Mouse (Mus musculus) urinary bladder, adult 18-20 months (tissue): ENCODE results near the gene Rack1.
A peak's percentile ranks its signal among the peaks of the same experiment; 100 is the strongest.
"Not testable (repeated sequence)": the region's sequence is repeated elsewhere in the genome, so short reads cannot be mapped to it uniquely, and the experiment has no call there.

Source experiments
- DNase-seq, 2 experiments: peaks; one replicate each; pipeline ENCODE4 v3.0.0; 2022; ENCODE audit warnings: low spot score in 2 of 2, mixed read lengths in 2 of 2

Rack1 gene

DNA sequence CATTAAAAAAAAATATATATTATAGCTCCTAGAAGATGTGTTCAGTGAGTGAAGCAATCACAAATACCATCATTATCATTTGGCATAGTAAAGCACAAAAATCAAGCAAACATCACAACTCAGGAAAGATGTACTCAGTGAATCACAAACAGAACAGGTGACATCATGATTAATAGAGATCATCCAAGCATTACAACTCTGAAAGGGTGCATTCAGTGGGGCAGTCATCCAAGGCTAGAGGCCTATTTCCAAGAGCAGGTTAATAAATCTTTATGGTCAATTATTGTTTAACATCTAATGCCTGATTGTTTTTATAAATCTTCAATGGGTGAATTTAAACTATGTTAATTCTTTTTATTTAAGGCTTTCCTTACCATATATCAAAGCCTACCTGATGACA is 40.7 kb downstream of the Rack1 start:
- no peak for DNase-seq

DNA sequence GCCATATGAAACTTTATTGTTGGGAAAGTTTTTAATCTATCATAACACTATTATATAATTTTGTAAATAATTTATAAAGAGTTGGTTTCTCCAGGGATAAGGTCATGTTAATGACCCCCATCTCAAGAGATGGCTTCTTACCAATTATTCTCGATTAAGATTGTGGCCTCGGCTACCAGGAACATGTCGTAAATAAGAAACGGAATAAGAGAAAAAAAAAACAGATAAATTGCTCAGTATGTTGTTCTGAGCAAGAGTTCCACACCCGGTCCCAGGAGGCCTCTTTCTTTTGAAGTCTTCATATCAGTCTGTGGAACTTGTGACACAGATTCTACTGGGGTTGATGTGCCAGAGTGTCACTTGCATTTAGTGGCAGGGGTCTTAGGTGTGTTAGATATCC is 41.1 kb downstream of the Rack1 start:
- no peak for DNase-seq

DNA sequence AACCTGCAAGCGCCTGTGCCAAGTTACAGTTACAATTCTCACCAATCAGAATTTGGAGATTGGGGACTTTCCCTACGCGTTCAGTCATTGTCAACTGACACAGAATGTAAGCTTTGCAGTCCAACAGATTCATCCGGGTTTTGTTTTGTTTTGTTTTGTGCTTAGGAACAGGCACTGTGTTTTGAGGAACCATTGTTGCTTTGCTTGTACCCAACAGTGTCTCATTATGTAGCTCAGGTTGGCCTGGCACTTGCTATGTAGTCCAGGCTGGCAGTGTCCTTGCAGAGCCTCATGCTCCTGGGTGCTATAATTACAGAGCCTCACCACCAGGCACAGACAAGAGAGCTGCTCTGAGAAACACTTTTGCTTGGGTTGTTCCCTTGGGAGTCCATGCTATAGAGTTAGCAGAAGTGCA is 42.3 kb downstream of the Rack1 start:
- DNase-seq = no peak

DNA sequence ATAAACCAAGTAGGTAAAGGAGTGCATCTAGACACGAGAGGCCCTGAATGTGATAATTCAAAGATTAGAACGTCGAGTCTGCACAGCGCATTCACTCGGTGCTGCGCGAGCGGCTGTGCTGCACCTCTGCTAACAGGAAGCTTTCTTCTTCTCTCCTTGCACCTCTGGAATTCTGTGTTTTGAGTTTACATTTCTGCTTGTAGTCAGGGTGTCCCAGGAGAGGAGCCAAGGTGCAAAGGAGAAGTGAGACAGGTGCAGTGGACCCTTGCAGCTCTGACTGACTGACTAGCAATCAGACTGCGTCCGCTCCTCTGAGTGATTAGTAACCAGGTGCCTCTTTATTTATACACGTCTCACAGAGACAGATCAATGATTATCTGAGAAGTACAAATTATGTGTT is 43.1 kb downstream of the Rack1 start:
- DNase-seq = no peak

DNA sequence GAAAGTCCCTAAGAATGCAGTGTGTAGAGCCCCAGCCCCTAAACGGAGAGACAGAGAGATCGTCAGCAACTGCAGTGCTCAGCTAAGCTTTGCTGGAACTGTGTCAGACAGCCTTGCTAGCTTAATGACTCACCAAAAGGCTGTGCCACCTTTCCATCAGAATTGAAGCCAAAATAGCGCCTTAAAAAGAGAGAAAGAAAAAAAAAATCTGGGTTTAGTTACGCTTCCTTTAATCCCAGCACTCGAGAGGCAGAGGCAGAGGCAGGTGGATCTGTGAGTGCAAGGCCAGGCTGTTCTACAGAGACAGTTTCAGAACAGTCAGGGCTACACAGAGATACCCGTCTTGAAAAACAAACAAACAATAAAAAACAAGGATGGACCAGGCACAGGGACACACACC is 44.2 kb downstream of the Rack1 start:
- no peak for DNase-seq

DNA sequence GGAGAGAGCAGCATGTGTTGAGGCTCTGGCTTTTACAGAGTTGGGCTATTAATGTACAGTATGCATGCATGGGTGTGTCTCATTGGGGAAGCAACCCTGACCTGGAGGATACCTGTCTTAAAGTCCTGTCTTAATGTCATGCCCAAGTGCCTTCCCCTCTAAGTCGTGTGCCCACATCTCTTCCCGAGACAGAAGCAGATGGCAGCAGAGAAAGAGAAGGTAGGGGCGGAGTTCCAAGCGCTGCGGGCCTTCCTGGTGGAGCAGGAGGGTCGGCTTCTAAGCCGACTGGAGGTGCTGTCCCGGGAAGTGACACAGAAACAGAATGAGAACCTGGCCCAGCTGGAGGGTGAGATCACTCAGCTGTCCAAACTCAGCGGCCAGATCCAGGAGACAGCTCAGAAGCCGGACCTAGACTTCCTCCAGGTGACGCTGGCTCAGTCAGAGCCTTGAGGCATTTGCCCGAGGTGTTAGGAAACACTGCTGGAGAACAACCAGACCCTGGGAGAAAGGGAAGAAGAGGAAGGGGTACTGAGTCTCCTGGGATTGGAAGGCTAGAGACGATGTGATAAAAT is 45.2 kb downstream of the Rack1 start:
- DNase-seq = no peak

DNA sequence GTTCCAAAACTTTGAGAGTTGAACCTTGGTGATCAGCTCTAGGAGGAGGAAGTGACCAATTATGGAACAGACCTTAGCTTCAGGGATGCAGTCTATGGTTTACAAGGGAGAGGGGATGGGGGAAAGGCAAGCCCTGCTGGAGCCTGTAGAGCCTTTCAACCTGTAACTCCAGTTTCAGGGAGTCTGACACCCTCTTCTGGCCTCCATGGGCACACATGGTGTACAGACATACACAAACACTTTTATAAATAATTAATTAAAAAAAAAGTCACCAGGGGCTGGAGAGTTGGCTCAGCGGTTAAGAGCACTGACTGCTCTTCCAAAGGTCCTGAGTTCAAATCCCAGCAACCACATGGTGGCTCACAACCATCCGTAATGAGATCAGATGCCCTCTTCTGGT is 46.2 kb downstream of the Rack1 start:
- DNase-seq = not testable (repeated sequence)

DNA sequence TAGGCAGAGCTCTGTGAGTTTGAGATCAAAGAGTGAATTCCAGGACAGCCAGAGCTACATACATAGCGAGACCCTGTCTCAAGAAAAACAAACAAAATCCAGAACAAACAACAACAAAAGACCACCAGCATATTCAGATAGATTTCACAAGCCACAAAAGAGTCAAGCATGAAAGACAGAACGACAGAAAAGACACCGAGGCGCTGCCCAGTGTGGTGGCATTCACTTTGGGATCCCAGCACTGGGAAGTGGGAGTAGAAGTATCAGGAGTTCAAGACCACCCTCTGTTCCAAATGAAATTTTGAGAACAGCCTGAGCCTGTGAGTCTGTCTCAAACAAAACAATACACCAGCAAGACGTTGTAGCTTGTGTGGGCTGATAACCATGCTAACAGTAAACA is 46.7 kb downstream of the Rack1 start:
- no peak for DNase-seq

DNA sequence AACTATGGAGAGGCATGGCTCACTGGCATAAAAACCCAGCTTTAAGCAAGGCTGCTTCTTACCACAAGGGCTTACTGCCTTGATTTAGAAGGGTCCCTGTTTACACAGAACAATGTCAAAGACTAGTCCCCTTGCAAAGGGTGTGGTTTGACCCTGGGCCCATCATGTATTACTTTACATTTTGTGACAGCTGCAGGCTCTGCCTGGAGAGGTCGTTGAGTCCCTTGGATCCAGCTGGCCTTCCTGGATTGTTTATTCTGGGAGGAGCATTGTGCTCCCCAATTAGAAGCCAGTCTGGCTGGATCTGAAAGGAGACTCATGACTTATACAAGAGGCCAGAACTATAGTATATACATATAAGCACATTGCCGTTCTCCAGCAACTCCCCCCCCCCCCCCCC is 50.1 kb downstream of the Rack1 start:
- DNase-seq = no peak

DNA sequence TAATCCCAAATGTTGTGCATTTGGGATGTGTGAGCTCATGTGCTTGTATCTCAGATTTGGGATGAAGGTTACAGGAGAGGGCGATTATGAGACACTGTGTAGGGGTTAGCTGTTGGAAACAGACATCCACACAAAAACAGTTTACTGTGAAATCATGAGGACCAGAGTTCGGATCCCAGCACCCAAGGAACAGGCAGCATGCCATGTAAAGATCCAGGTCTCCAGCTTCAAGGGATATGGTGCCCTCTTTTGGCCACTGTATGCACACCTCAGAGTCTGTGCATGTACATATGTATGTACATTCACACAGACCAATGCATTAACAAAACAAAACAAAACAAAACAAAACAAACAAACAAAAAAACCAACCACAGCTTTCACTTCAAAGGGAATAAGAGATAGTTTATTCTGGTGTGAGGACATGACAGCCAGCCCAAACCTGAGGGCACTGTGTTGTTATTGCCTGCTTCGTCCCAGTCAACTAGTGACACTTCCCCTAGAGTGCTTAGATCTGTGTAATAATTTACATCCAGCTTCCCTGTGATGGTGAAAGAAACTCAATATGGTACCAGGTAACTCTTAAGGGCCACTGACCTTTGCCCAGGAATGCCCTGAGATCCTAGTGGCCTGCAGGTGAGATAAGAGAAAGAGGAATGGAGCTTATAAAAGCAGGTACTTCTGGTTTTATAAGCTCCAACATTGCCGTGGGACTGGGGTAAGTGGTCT is 51.3 kb downstream of the Rack1 start:
- DNase-seq = no peak

DNA sequence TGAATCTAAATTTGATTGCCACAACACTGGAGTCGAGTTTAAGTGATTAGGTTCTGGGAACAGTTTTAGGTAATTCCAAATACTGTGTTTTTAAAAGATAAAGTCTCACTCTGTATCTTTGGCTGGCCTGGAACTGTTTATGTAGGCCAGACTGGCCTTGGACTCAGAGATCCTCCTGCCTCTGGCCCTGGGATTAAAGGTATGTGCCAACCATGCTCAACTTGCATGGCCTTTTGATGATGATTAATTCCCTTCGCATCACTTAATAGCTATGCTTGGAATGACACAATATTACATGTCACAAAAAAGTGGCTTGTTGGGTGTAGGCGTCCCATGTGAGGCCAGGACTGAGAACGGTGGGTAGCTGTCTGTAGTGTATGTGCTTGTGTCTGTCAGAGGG is 52.1 kb downstream of the Rack1 start:
- DNase-seq = no peak

DNA sequence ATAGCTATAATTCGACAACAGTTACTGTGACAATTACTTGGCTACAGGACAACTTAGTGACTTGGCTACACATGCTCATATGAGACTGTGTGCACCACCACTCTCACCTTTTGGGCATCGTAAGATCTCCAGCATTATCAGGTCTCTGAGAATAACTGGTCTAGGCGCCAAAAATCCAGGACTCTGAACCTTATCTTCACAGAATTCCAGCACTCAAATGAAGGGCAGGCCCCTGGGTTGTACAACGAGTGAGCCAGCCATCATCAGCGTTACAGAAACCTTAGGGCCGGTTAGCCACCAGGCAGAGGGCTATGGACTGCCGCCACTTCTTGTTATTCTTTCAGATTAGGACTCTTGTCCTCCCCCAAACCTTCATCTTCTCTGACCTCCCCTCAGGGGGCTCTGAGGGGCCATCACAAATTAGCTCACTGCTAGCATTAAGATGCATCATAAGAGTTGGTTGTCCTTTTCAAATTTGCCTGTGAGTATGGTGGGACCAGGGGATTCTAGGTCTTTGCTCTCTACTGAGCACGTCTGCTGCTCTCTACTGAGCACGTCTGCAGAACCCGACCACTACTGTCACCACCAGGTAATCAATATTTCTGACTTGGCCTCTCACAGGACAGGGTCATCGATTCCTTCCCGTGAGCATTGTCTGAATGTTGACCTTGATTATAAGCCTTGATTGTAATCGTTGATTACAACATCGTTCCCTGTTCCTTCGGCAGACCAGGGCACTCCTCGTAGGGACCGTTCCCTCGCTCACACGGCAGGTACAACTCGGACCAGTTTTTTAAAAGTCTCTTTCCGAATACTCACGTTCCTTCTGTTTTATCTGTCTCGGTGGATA is 52.7 kb downstream of the Rack1 start:
- DNase-seq = no peak

DNA sequence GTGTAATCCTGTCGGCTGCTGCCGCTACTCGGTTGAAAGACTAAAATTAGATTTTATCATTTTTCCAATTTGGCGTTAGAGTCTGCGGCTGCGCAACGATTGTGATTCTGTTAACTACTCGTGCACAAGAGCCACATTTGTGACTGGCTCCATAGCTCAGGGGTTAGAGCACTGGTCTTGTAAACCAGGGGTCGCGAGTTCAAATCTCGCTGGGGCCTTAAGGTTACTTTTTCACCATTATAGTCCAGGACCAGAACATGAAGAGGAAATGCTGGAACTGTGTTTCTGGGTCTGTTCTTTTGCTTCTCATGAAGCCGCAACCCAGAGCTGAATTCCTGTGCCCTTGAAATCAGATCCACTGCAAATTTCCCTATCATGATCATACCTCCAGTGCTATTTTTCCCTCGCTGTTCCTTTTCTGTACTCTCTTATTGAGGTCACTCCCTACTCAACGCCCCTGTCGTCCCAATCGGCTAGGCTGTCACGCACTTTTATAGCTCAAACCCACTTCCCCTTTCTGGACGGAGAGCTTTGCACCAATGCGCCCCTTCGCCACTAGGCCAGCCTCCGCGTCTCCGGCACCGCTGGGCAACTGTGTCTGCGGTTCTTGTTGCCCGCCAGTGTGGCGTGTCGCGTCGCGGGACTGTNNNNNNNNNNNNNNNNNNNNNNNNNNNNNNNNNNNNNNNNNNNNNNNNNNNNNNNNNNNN is 53.5 kb downstream of the Rack1 start:
- peak; percentile 85 to 92 for DNase-seq
